Mouse (Mus musculus): ENCODE measurements at regions not wholly inside any gene's neighbourhood (a gene's known extent, or its start where the extent isn't known, plus 50 kb on each side); places are given as distances from the start of the nearest gene placed in this dataset.

GRCm38 (mm10) chr19:25937343-25937742 lies 265.1 kb downstream of the Dmrt2 start:
- TF ChIP-seq MAFK (IDR thresholded peaks at IDR 0.05; ENCODE audit: insufficient read depth, low read depth, low read length): no peak
- no peak for TF ChIP-seq HCFC1 (IDR thresholded peaks at IDR 0.05; ENCODE audit: borderline replicate concordance, insufficient read depth, low read length)
